Mouse (Mus musculus): Measurements from ENCODE around the gene Fam187a. TPM values are rescaled to one million over a fixed set of nuclear protein-coding genes. Genes with fewer than 3 reads are reported as not detected.

Fam187a gene
- total RNA-seq, 2 experiments from 2014 or later = 0.20 TPM; not detected in 1

Other genes starting within 250 kb of the Fam187a start
- gene Meioc, start 221.5 kb upstream of the Fam187a start, total RNA-seq (2021) = not detected
- gene Ccdc43, start 187.4 kb upstream of the Fam187a start, total RNA-seq (2021) = 10 to 100 TPM; 25.9 to 27.0 TPM
- gene Adam11, start 123.7 kb upstream of the Fam187a start, total RNA-seq (2021) = 100 to 1,000 TPM; 129 to 139 TPM
- 1 to 10 TPM; 6.0 to 7.5 TPM for gene Gjc1, start 65.5 kb upstream of the Fam187a start, total RNA-seq (2021)
- 1 to 10 TPM; 4.7 to 5.3 TPM for gene Higd1b, start 49.3 kb upstream of the Fam187a start, total RNA-seq (2021)
- 100 to 1,000 TPM; 123 to 135 TPM for gene Eftud2, start 4.2 kb upstream of the Fam187a start, total RNA-seq (2021)
- gene Ccdc103, start 4.0 kb upstream of the Fam187a start, total RNA-seq (2021) = 1 to 10 TPM; 2.0 to 3.6 TPM
- gene Gfap, start 15.7 kb downstream of the Fam187a start, total RNA-seq (2021) = 100 to 1,000 TPM; 127 TPM
- gene Kif18b, start 40.0 kb downstream of the Fam187a start, total RNA-seq (2021) = under 1 TPM; 0.16 to 0.44 TPM
- 10 to 100 TPM; 15.1 to 15.6 TPM for gene C1ql1, start 61.5 kb downstream of the Fam187a start, total RNA-seq (2021)
- 100 to 1,000 TPM; 126 to 127 TPM for gene Nmt1, start 143.0 kb downstream of the Fam187a start, total RNA-seq (2021)
- gene Dcakd, start 143.2 kb downstream of the Fam187a start, total RNA-seq (2021) = 10 to 100 TPM; 49.7 to 55.1 TPM
- gene Plcd3, start 216.5 kb downstream of the Fam187a start, total RNA-seq (2021) = 10 to 100 TPM; 16.1 to 19.3 TPM
- gene Acbd4, start 216.5 kb downstream of the Fam187a start, total RNA-seq (2021) = 10 to 100 TPM; 72.3 to 80.3 TPM
- gene Hexim1, start 231.1 kb downstream of the Fam187a start, total RNA-seq (2021) = 10 to 100 TPM; 42.8 to 51.6 TPM
- 10 to 100 TPM; 13.2 to 16.6 TPM for gene Hexim2, start 247.3 kb downstream of the Fam187a start, total RNA-seq (2021)